Mouse (Mus musculus) spleen, postnatal 0 days (tissue): Measurements from ENCODE around the gene Ankrd61. TPM values are rescaled to one million over a fixed set of nuclear protein-coding genes. Genes with fewer than 3 reads are reported as not detected.

ENCODE experiments used
- polyA plus RNA-seq: library from polyadenylated mRNA; unstranded; fragments of >200 nt; fragmentation: Nextera tagmentation; extraction: Ambion mirVana; gene quantifications from 2 replicates; pipeline ENCODE4 v1.2.1, GENCODE M21; 2015

Gene Ankrd61
- 0.29 and 0.45 TPM in 2 replicates for polyA plus RNA-seq

DNA sequence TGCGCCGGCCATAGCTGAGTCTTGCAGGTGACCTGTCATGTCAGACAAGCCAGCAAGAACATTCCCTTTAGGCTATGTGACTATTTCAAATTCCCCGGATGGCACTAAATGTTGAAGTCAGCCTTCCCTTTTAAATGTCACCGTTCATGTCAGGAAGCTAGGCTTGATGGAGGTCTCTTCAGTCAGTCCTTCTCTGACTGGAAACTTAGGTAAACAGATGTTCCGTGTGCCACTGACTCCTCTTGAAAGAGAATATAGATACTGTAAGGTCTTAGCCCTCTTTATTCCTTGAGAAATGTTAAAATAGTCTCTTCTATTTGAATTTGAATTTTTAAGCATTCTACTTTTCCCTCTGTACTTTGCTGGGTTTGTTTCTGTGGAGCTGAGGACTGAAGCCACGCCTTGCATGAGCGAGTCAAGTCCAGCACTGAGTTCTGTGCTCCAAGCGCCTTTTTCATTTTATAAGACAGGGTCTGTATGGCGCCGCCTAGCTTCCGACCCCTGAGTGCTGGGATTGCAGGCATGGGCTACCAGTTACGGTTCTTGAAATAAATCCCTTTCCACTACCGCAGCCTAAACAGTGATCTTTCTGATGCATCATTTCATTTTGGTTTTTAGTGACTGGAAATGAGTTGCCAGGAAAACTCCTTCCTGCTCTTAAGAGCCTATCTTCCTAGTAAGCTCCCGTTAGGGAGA lies at the start of gene Ankrd61:
Gene Ankrd61, minus strand, starts transcription at position 51 of the 696 bp plus-strand sequence.

DNA sequence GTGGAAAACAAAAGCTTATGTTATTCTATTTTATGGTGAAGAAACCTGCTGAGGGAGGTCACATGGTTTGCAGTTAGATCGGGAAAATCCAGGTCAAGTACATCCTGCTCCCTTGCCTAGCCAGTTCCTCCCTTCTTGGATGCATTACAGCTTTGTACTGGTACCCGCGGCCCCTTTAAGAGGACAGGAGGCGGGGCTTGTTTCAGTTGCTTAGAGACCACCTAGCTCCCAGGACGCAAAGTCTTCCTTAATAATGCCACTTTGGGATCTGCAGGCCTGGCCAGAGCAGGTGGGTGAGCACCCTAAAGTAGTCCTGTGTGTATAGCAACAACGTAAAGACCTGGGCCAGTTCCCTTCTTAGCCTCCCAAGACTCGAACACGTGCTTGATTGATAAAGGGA lies 35.3 kb upstream of the Ankrd61 start, which contains the start of gene Rsph10b:
Gene Rsph10b, plus strand, starts transcription at position 205 of the 400 bp plus-strand sequence.

DNA sequence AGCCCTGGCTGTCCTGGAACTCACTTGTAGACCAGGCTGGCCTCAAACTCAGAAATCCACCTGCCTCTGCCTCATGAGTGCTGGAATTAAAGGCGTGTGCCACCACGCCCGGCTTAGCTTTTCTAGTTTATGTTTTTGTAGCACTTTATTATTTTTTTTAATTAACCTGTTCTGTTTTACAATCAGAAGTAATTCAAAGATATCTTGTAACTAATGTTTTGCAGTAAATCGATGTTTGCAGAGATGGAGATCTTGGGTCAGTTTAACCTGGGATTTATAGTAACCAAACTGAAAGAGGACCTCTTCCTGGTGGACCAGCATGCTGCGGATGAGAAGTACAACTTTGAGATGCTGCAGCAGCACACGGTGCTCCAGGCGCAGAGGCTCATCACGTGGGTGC lies 30.4 kb upstream of the Ankrd61 start, which contains the start of gene Gm42421:
Gene Gm42421, plus strand, starts transcription at position 301 of the 400 bp plus-strand sequence.

GRCm38 (mm10) chr5:143909417-143910400 lies 12.2 kb upstream of the Ankrd61 start, which contains the start of the genes Aimp2 and Pms2:
Gene Aimp2 (minus strand): TSS chr5:143909847.
Gene Pms2 (plus strand): TSS chr5:143909964.

Other genes with a start within 250 kb of the Ankrd61 start
- 4.4 and 6.7 TPM in 2 replicates for gene Usp42, start 165.4 kb downstream of the Ankrd61 start, polyA plus RNA-seq
- 85.4 and 94.2 TPM in 2 replicates for gene Eif2ak1, start 79.9 kb downstream of the Ankrd61 start, polyA plus RNA-seq
- 49.3 and 49.4 TPM in 2 replicates for gene Aimp2, start 12.2 kb upstream of the Ankrd61 start, polyA plus RNA-seq
- 20.4 and 22.8 TPM in 2 replicates for gene Pms2, start 12.3 kb upstream of the Ankrd61 start, polyA plus RNA-seq
- gene Gm42421, start 30.5 kb upstream of the Ankrd61 start, polyA plus RNA-seq = 0.27 and 1.2 TPM in 2 replicates
- 0.93 and 1.2 TPM in 2 replicates for gene Rsph10b, start 35.4 kb upstream of the Ankrd61 start, polyA plus RNA-seq
- gene Ccz1, start 117.2 kb upstream of the Ankrd61 start, polyA plus RNA-seq = 54.7 and 55.0 TPM in 2 replicates
- gene Ocm, start 129.0 kb upstream of the Ankrd61 start, polyA plus RNA-seq = 0.21 TPM in 1 of 2 replicates, not detected in the other
- gene Lmtk2, start 202.8 kb upstream of the Ankrd61 start, polyA plus RNA-seq = 2.7 and 3.0 TPM in 2 replicates